Mouse (Mus musculus): ENCODE results near the gene Dclre1b.

Gene Dclre1b

DNA sequence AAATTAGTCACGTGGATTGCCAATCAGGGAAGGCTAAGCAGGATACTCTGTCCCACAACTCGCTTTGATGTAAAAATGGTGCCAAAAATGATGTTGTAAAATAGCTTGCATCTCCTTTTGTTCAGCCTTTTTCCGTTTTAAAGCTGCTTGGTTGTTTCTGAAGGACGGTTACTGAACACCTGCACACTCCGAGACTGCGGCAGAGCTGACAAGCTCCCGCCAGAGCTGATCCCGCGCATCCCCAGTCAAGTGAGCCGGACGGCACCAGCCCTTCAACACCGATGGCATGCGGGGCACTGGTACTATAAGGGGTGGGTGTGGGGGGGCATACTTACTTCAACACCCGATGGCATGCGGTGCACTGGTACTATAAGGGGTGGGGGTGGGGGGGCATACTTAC lies 35.2 kb downstream of the Dclre1b start:
- no peak for DNase-seq (ENCODE audit: extremely low read depth, low read depth, low spot score)

DNA sequence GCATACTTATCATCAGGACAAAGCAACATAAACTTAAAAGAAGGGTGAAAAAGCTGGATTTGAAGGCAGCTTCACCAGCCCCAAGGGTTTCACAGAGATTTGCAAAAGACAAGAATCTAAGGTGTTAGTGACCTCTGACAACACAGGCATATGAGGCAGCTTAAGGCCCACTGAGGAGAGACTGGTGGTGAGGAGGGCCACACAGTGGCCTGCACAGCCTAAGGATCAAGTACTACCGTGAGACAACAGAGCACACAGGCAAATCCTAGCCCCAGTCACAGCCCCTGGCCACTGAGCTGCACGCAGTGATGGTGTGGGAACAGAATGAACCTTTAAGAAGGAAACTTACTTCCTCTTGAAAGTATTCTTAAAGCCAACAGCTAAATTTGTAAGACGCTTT lies 35.7 kb downstream of the Dclre1b start:
- DNase-seq (ENCODE audit: extremely low read depth, low read depth, low spot score), result no peak

DNA sequence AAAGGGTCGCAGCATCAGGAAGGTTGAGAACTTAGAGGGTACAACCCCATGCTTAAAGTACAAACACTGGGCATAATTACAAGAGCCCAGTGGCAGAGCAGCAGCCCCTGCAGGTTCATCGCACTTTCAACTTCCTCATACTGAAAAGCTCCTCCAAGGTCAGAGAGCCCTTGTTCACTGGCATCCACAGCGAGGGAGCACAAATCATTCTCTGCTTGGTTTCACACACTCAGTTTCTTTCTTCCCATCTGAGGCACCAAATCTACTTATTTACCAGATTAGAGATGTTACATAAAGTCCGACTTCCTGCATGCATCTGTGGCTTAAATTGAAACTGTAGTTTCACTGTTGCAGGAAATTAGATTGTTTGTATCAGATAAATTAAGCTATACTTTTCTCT lies 36.4 kb downstream of the Dclre1b start:
- no peak for DNase-seq (ENCODE audit: extremely low read depth, low read depth, low spot score)

DNA sequence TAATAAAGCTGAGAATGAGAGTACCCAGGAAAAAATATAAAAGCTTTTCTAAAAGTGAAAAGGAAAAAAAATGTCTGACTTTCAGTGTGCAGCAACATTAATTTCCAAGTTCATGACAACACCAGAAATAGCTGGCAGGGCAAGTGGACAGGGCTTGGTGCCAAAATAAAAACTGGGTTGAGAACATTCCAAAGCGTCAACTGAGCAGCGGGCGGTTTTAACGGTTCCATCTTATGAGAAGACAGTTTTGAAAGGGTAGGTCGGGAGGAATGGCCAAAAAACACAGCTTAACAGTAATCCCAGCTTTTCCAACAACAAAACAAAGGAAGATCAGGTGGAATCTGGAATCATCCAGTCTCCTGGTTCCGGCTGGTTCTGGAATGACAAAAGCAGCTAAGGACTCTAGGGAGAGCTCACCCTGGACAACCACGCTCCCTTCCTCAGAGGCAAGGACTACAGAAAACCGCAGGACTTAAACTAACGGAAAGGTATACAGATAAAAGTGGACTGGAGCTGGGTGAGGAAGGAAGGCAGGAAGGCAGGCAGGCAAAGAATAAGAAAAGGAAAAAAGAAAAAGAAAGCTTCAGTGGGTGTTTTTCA lies 37.6 kb downstream of the Dclre1b start:
- DNase-seq (ENCODE audit: extremely low read depth, low read depth, low spot score), result no peak

DNA sequence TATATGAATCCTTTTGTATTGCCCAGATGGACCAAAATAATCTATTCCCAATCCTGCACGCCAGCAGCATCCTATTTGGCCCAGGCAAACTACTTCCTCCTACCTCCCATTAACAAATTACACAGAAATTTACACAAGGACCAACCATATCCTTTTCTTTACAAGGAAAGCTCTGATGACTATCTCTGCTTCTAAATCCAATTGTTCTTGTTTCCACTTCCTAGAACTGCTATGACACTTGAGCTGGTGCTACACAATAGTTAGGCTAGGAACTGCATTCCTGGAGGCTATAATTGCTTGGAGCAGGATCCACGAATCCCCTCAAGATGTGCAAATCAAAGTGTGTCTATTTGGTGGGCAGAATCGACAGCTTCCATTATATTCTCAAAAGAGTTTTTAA lies 42.5 kb downstream of the Dclre1b start:
- DNase-seq (ENCODE audit: extremely low read depth, low read depth, low spot score), result no peak

DNA sequence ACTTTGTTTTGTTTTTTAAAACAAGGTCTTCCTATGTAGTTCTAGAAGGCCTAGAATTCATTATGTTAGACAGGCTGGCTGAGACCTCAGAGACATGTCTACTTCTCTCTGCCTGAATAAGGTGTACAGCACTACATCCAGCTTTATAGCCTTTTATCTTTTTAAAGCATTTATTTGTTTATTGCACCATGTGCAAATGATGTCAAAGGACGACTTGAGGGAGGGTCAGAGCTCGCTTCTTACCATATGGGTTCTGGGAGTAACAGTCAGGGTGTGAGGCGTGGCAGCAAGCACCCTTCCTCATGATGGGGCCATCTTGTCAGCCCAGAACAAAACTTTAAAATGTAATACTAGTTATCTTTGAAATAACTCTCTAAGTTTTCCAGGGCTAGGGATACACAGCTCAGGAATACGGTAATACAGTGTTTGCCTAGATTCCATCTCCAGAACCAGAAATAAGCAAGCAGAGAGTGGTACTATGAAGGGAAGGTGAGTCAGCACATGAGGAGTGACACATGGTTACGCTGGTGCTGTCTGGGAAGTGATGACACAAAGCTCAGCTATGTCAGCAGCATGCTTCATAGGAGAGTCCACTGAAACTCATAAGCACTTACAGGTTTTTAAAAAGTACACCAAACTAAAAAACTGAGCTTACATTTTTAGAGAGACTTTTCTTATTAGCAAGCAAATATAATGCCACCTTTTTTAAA lies 49.8 kb downstream of the Dclre1b start:
- DNase-seq (ENCODE audit: extremely low read depth, low read depth, low spot score), result no peak

DNA sequence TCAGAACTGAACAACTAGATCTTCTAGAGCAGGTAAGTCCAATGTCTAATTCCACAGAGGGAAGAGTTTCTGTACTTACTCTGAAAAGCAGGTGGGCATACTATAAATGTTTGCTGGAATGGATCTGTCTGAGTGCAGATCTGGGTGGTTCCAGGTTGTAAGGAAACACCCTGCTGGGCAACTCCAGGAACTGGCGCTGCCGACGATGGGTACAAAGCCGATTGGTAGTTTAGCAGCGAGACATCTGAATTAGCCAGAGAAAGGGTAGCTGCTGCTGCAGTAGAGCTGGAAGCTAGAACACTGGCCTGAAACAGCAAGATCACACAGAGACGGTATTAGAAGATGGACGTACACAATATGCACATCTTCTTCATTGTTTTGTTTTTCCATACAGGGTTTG lies 50.8 kb downstream of the Dclre1b start:
- DNase-seq (ENCODE audit: extremely low read depth, low read depth, low spot score), result no peak

DNA sequence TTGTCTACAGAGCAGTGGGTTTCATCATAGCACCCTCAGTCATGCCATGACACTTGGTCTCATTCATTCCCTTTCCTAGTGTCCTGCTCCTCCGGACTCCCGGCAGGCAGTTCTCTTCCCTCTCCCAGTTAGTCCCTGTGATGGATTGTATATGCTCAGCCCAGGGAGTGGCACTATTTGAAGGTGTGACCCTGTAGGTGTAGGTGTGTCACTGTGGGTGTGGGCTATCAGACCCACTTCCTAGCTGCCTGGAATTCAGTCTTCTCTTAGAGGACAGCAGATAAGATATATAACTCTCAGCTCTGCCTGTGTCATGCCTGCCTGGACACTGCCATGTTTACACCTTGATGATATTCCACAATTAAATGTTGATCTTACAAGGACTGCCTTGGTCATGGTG lies 52.3 kb downstream of the Dclre1b start:
- no peak for DNase-seq (ENCODE audit: extremely low read depth, low read depth, low spot score)

DNA sequence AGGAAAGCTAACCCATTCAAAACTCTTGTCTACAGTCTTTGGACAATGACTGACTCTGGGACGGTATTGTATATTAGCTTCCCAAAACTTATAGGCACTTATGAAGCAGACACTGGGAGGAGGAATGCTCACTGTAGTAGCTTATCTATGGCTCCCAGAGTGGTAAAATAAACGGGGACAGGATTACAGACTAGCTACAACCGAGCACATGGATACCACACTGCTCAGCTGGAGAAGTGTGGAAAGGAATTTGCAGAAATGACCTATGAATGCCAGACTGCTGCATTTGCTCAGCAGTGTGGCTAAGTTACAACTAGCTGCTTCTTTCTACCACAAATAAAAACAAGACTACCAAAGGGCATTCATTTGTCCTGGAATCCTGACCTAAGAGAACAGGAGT lies 53.9 kb downstream of the Dclre1b start:
- no peak for DNase-seq (ENCODE audit: extremely low read depth, low read depth, low spot score)

DNA sequence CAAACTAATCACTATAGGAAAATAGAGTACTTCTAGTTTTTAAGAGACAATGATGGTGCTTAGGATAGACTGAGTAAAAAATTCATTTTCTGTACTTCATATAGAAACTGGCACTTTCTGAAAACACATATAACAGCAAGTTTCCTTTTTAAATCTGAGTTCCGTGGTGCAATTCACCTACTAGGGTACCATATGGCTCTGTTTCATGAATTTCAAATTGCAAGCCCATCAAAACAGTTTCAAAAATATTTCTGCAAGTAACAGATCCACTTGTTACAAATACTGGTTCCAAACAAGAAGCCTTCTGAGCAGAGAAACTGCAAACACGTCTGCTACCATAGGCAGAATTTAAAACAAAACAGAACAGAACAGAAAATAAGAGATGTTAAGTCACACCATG lies 57.7 kb downstream of the Dclre1b start:
- DNase-seq (ENCODE audit: extremely low read depth, low read depth, low spot score), result no peak

All from fat pad, adult 2 months (tissue).